Mouse (Mus musculus) lung, adult 2 months (tissue): ENCODE results near the gene Nxpe4.

Experiments used
- CTCF ChIP-seq: fragments of 200-500 bp; IDR thresholded peaks from 2 replicates; pipeline ENCODE4 v1.5.1; 2011; ENCODE audit warnings: mild to moderate bottlenecking, low read length, control low read depth; ENCODE audit not compliant: insufficient read depth
- POLR2A ChIP-seq: fragments of 200-500 bp; IDR thresholded peaks from 2 replicates; pipeline ENCODE4 v1.6.1; 2011; ENCODE audit warnings: low read depth, mild to moderate bottlenecking, control low read depth, low read length, borderline replicate concordance; ENCODE audit errors: extremely low read depth

- TF ChIP-seq POLR2A (no peak), CTCF (no peak)
These were observed 24.3 kb upstream of the Nxpe4 start for GRCm38 (mm10) chr9:48137507-48137906.
